Mouse (Mus musculus): Measurements from ENCODE around the gene Rftn1. TPM values are rescaled to one million over a fixed set of nuclear protein-coding genes. Genes with fewer than 3 reads are reported as not detected.
"Not testable (repeated sequence)": the region's sequence is repeated elsewhere in the genome, so short reads cannot be mapped to it uniquely, and the experiment has no call there.

The Rftn1 gene
- total RNA-seq, 2 experiments from 2014 or later = 14.3 to 16.5 TPM

DNA sequence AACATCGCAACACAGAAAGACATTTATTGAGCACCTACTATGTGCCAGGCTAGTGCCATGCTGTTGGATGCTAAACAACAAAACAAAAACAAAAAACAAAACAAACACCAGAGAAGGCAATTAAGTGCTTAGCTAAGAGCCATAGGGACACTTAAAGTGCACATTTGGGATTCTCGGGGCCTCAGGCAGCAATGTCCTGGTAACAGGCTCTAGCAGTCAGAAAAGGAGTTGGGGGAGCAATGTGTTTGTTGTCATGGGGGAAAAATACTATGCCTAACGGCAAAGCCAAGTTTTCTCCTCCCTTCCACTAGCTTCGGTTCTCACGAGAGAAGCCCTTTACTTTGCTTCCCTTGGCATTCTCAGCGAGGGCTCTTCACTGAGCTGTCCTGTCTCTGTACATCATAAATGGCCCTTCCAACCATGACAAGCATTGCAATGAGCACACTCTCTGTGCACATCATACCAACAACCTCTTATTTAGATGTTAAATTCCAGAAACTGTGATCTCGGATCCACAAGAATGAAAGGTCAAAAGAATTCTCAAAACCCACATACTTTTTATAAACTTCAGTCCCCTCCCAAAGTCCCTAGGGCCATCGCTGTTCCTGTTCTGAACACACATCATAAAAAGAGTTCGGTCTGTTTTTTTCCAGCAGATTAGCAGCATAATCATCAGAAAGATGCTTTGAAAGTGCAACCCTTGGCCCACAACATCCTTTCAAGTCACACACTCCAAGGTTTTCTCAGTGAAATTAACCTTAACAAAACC lies 63.2 kb downstream of the Rftn1 start:
- DNase-seq (ENCODE audit: low spot score in 2 of 2) = no peak
- H3K27ac ChIP-seq = no peak overlapping the region
- no peak for TF ChIP-seq CTCF (conservative IDR thresholded peaks at IDR 0.05)
- no peak overlapping the region for H3K4me3 ChIP-seq

DNA sequence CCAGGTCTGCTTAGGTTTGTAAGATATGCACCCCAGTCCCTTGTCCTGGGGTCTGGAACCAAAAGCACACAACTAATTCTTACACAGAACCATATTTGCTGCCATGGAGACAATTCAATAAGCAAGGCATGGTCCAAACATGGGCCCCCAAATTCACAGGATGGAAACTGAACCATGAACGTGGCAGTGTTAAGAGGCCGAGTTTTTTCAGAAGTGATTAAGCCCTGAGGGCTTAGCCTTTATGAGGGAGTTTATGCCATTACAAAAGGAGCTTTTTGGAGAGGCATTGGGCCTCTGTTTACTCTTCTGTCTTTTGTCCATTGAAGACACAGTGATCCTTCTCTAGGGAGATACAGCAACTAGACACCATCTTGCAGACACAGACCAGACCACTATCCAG lies 63.9 kb downstream of the Rftn1 start:
- no peak for DNase-seq (ENCODE audit: low spot score in 2 of 2)

DNA sequence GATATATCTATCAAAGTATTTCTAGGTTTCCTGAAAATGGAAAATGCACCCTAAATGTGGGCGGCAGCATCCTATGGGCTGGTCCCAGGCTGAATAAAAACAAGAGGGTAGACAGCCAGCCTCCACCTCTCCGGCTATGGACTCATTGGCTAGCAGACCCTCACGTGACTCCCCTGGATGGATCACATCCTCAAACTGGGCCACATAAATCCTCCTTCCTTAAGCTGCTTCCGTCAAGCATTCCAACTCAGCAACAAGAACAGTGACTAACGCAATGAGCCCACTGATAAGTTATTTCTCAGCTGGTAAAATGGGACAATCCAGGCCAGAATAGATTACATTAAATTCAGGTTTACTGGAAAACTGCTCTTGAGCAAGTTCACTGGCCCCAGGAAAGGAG lies 64.6 kb downstream of the Rftn1 start:
- H3K27ac ChIP-seq = no peak overlapping the region
- TF ChIP-seq CTCF (conservative IDR thresholded peaks at IDR 0.05) = no peak
- no peak overlapping the region for H3K4me3 ChIP-seq
- no peak for DNase-seq (ENCODE audit: low spot score in 2 of 2)

More for the DNA sequence above, 63.9 kb downstream of the Rftn1 start:
- Histone ChIP-seq H3K27ac (no peak overlapping the region), H3K4me3 (no peak overlapping the region)
- TF ChIP-seq CTCF (conservative IDR thresholded peaks at IDR 0.05) = no peak

DNA sequence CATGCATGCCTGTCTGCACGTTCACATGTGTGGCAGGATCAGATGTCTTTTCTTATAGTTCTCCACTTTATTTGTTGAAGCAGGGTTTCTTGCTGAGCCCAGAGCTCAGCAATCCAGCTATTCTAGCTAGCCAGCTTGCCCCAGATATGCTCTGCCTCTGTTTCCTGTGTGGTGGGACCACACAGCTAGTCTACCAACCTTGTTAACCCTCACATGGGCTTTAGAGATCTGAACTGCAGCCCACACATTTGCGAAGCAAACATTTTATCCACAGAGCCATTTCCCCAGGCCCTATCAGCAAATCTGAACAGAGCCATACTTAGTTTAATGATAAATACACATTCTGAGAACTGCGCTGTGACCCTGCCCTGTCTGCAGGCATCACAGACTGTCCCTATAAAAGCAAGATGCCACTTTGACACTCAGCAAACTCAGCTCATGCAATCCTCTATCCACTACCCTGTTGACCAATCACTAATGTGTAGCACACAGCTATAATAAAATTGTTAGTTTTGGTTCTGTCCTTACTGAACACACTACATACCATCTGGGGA lies 65.2 kb downstream of the Rftn1 start:
- Histone ChIP-seq H3K4me3 (no peak overlapping the region), H3K27ac (no peak overlapping the region)
- no peak for TF ChIP-seq CTCF (conservative IDR thresholded peaks at IDR 0.05)
- no peak for DNase-seq (ENCODE audit: low spot score in 2 of 2)

DNA sequence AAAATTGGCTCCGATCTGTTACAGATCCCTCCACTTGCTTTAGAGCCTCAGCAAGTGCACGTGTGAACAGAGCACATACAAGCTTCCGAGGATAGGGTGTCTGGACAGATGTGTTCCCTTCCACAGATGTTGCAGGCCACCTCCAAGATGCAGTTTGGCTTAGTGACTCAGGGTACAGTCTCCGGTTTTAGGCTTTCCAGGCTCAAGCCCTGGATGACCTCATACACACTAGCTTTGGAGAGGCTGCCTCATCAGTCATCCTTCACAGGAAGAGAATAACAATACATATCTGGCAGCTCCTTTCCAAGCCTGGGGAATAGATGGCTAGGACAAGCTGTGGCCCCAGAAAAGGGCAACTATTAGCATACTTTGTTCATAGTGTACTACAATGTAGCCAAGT lies 65.8 kb downstream of the Rftn1 start:
- no peak for DNase-seq (ENCODE audit: low spot score in 2 of 2)
- no peak overlapping the region for H3K4me3 ChIP-seq
- no peak for TF ChIP-seq CTCF (conservative IDR thresholded peaks at IDR 0.05)
- no peak overlapping the region for H3K27ac ChIP-seq

DNA sequence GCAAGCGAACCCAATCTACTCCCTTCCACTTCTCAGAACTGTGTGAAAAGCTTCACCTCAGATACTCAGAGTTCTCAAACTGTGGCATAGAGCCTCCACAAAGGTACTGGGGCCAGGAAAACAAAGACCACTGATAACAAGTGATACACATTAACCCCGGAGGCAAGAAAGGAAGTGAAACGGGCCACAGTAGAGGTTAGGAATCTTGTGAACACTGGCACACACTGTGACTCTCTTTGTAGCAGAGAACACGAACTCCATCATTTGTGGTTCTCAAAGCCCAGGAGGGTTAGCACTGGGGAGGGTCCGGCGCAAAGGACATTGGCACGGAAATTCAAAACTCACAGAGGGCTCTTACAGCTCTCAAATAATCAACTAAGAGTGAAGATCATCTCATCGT lies 67.9 kb downstream of the Rftn1 start:
- no peak overlapping the region for H3K27ac ChIP-seq
- no peak for DNase-seq (ENCODE audit: low spot score in 2 of 2)
- TF ChIP-seq CTCF (conservative IDR thresholded peaks at IDR 0.05) = no peak
- no peak overlapping the region for H3K4me3 ChIP-seq

DNA sequence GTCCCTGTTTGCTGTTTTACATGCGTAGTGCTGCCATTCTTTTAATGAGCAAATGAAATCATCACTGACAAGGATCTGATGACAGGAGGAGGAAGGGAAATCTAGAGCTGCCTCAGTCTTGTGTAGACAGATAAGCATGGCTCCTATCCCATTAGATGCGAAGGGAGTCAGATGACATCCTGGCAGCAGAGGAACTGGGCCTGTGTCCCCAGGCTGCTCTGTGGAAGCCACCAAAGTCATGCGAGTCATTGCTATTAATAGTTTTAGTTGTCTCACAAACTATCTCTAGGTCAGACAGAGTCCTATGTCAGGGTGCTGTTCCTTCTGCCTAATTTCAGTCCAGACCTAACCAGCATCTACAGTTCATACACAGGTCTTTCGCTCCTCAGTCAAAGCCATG lies 70.4 kb downstream of the Rftn1 start:
- Histone ChIP-seq H3K4me3 (no peak overlapping the region), H3K27ac (no peak overlapping the region)
- DNase-seq (ENCODE audit: low spot score in 2 of 2) = no peak
- TF ChIP-seq CTCF (conservative IDR thresholded peaks at IDR 0.05) = no peak

DNA sequence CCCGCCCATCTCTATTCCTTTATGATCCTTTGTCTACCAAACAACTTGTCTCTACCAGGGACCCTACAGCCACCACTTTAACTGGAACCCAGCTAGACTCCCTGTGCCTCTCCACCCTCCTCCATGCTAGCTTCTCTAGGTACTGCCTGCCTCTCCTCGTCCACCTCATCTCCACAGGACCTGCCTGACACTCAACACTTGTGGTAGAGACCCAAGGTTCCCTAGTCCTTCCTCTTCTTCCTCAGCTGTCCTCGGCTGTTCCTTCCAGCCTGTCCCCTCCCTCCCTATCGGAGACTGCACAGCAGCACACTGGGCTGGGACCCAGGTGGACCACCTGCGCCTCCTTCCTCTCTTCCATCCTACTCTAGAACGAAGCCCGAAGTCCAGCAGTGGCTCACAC lies 73.0 kb downstream of the Rftn1 start:
- Histone ChIP-seq H3K27ac (no peak overlapping the region), H3K4me3 (no peak overlapping the region)
- DNase-seq (ENCODE audit: low spot score in 2 of 2) = no peak
- no peak for TF ChIP-seq CTCF (conservative IDR thresholded peaks at IDR 0.05)

DNA sequence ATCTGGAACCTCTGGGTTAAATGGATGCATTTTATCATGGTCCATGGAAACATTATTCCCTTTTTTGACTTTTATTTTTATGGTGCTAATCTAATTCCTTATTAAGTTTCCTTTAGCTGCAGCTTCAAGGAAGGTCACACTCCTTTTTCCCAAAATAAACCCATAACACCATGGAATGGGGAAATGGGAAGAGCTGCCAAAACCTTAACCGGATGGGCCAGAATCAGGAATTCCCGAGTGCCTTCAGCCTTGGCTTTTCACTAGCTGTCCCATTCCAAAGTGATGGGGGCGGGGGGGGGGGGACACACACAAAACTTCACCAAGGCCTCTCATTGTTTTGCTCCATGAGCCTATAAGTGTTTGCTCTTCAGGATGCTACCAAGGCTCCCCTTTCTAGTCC lies 73.5 kb downstream of the Rftn1 start:
- TF ChIP-seq CTCF (conservative IDR thresholded peaks at IDR 0.05) = no peak
- Histone ChIP-seq H3K27ac (no peak overlapping the region), H3K4me3 (no peak overlapping the region)
- no peak for DNase-seq (ENCODE audit: low spot score in 2 of 2)

DNA sequence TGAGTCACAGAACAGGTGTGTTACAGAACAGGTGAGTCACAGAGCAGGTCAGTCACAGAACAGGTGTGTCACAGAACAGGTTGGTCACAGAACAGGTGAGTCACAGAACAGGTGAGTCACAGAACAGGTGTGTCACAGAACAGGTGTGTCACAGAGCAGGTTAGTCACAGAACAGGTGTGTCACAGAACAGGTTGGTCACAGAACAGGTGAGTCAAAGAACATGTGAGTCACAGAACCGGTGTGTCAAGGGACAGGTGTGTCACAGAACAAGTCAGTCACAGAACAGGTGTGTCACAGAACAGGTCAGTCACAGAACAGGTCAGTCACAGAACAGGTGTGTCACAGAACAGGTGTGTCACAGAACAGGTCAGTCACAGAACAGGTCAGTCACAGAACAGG lies 74.1 kb downstream of the Rftn1 start:
- H3K27ac ChIP-seq; DNase-seq (ENCODE audit: low spot score in 2 of 2); H3K4me3 ChIP-seq: not testable (repeated sequence)

DNA sequence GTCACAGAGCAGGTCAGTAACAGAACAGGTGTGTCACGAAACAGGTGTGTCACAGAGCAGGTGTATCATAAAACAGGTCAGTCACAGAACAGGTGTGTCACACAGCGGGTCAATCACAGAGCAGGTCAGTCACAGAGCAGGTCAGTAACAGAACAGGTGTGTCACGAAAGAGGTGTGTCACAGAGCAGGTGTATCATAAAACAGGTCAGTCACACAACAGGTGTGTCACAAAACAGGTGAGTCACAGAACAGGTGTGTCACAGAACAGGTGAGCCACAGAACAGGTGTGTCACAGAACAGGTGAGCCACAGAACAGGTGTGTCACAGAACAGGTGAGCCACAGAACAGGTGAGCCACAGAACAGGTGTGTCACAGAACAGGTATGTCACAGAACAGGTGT lies 74.8 kb downstream of the Rftn1 start:
- not testable (repeated sequence) for H3K4me3 ChIP-seq; H3K27ac ChIP-seq; DNase-seq (ENCODE audit: low spot score in 2 of 2)

DNA sequence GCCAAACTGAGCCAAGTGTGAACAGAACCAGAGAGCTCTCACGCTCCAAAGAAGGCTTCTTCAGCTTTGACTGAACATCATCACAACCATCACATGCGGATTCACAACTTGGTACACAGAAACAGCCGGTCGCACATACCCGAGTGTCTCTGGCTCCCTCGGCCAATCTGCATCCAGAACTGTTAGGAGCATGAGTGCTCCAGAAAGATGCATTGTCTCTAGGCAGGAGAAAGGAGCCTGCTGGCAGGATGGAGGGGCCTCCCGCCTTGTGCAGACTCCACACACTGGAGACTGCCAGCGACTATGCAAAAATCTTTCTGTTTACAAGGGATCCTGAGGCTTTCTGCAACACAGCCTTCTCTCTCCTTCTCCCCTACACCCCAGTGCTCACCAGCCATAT lies 75.8 kb downstream of the Rftn1 start:
- no peak for DNase-seq (ENCODE audit: low spot score in 2 of 2)
- H3K4me3 ChIP-seq = no peak overlapping the region
- no peak overlapping the region for H3K27ac ChIP-seq
- TF ChIP-seq CTCF (conservative IDR thresholded peaks at IDR 0.05) = no peak

DNA sequence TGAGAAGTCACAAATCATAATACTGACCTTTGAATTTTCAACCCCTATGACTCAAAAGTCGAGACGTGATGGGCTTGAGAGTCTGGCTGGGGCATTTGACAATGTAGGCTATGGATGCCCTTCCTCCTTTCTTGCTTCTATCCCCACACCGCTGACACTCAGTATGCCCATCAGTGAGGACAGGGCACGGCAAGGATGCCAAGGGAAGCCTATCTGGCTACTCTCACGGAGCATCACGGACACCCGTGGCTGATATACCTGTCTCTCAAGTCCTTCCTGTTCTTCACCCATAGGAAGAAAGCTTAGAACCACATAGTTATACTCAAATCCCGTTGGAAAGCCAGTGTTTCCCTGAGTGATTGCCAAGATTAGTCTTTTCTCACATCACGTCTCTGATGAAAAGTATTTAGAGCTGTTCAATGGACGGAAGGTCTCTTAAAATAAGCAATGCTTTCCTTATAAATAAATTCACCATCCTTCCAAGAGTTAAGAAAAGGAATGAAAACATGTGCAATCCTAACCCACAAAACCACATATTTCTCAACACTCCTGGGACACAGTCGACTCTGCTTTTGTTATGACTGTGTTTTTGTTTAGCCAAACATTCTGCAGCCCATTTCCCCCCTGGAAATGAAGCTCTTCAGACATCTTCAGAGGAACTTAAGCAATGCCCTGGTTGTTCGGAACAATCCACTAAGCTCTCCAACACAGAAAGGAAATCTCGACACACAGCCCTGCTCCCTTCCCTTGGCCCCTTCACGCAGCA lies 79.6 kb downstream of the Rftn1 start:
- no peak for TF ChIP-seq CTCF (conservative IDR thresholded peaks at IDR 0.05)
- DNase-seq (ENCODE audit: low spot score in 2 of 2) = no peak
- Histone ChIP-seq H3K4me3 (no peak overlapping the region), H3K27ac (no peak overlapping the region)

DNA sequence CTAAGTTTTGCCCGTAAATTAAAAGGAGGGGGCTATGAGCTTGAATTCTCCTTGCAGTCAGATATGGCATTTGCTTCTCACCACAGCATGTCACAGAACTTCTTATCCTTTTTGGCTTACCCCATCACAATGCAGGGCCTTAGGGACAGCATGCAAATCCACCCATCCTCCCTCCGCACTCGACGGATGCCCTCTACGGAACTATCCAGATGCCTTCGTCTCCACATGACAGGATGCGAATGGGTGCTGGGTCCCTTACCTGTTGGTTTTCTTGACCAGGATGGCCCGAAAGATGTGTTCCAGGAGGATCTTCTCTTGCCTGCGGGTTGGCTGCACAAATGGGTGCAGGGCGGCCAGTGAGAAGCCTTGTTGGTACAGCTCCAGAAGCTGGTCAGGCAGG lies 83.7 kb downstream of the Rftn1 start:
- Histone ChIP-seq H3K27ac (no peak overlapping the region), H3K4me3 (no peak overlapping the region)
- no peak for TF ChIP-seq CTCF (conservative IDR thresholded peaks at IDR 0.05)
- DNase-seq (ENCODE audit: low spot score in 2 of 2) = no peak
